Mouse (Mus musculus) layer of hippocampus, postnatal 14 days (tissue): ENCODE results near the gene Meig1. TPM values are rescaled to one million over a fixed set of nuclear protein-coding genes. Genes with fewer than 3 reads are reported as not detected.
A peak's percentile ranks its signal among the peaks of the same experiment; 100 is the strongest.
"Not testable (repeated sequence)": the region's sequence is repeated elsewhere in the genome, so short reads cannot be mapped to it uniquely, and the experiment has no call there.

ENCODE experiments used
- DNase-seq, 2 experiments: peaks; one replicate each; pipeline ENCODE4 v3.0.0; 2021 to 2022; ENCODE audit warnings: low spot score in 2 of 2, mixed read lengths in 1 of 2
- long read RNA-seq, 2 experiments: library from polyadenylated mRNA; stranded (forward); transcript quantifications; one replicate each; pipeline ENCODE4 v2.0.0; 2021
- total RNA-seq, 2 experiments: library from RNA; stranded (reverse); gene quantifications; 2 replicates each; pipeline ENCODE4 v1.2.3; 2021

Meig1 gene
- total RNA-seq, result 1 to 10 TPM; 5.5 to 5.9 TPM
- long read RNA-seq, experiment 1, partial matches to known transcripts, result 0 of 2 reads
- long read RNA-seq, experiment 1, other reads (novel, unspliced or antisense), result 1 of 2 reads
- long read RNA-seq, experiment 2, transcript Meig1-203 (3 exons, 603 nt), result major isoform, 5 of 7 reads
- long read RNA-seq, experiment 2, partial matches to known transcripts, result 0 of 7 reads
- long read RNA-seq, experiment 2, other reads (novel, unspliced or antisense), result 2 of 7 reads

DNA sequence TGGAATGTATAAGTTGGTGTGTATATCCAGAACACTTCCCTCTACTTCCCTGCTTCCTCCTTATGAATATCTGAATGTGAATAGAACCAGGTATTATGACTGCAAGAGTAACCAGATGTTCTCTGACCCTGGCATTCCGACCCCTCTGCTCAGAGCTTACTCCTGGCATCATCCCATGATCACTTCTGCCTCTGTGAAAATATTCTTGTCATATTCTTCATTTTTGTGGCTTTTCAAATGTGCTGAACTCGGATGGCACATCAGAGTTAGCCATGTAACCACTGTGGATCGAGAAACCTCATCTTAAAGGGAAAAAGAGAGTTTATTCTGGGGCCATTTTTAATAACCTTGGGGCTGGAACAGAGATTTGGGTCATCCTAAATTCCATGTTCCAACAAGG lies at the start of gene Meig1:
TSS of gene Meig1 (minus strand) at position 101 of the 400 bp plus-strand sequence.
- DNase-seq, result no peak

DNA sequence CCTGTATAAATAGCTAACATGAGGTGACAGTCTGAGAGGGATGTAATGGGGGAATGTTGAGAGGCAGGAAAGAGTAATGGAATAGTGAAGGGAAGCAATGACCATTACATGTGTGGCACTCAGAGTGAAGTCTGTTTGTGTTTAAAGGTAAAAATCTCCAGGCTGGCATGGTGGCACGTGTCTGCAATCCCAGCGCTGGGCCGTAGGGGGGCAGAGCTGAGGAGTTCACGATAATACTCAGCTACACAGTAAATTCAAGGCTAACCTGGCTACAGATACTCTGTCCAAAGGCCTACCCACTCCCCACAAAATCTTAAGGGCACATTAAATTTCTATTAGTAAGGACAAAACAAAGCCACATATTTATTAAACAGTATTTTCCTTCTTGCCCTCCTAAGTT lies 34.1 kb upstream of the Meig1 start:
- DNase-seq, result no peak

DNA sequence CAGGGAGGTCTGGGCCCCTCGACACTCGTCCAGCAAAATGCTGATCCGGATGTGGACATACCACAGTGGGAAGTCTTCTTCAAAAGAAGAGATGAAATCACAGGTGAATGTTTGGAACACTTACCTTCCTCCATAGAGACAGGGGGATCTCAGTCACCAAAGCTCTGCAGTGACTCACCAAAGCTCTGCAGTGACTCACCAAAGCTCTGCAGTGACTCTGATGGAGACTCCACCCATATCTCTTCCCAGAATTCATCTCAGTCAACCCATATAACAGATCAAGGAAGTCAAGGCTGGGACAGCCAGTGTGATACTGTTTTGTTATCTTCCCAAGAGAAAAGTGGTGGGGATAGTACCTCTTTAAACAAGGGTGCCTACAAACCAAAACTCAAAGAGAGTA lies 30.6 kb upstream of the Meig1 start:
- no peak for DNase-seq

DNA sequence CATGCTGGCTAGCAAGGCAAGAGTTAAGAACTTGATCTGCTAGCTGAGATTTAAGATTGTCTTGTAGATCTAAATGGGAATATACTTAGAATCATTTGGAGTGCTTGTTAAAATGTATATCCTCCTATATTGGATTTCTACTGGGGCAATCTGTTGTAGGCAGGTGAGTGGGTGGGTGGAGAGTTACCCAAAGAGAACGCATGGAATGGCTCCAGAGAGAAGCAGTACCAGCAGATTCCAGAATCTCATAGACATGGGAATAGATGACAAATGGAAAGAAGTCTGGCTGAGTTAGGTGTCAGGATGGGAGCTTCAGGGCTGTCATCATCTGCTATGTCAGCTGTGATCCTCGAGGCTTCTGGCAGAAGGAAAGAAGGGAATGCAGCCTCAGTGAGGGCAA lies 27.0 kb upstream of the Meig1 start:
- DNase-seq, result peak in 1 of 2 experiments; percentile 49

DNA sequence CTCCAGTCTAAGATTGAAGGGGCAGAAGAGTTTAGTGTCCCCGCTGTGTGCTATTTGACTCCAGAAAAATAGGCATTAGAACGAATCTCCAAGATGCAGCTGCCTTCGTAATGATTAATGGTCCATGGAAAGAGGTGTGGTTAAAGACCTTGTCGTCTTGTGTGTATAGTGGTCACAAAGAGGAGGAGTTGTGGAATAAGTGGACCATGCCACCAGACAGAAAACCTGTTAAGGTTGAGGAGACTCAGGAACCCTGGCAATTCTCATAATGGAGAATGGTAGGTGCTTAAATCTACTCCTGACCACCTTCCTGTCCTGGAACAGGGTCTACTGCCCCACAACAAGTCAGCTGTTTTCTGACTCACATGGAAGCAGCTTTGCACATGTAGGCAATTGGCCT lies 23.5 kb upstream of the Meig1 start:
- no peak for DNase-seq

DNA sequence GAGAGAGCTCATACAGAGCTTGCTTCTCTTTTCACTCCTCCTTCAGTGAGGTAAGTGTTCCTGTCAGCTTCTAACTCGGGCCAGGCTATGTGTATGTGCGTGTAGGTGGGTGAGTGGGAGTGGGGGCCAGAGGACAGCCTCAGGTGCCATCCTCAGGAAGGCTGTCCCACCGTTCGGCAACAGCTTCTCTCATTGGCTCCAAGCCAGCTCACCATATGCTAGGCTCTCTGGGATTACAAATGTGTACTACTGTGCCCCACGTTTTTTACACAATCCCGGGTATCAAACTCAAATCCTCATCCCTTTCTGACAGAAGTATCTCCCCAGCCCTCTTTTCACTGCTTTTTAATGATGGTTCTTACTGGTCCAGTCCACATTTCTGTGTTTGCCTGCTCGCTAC lies 21.8 kb upstream of the Meig1 start:
- no peak for DNase-seq

DNA sequence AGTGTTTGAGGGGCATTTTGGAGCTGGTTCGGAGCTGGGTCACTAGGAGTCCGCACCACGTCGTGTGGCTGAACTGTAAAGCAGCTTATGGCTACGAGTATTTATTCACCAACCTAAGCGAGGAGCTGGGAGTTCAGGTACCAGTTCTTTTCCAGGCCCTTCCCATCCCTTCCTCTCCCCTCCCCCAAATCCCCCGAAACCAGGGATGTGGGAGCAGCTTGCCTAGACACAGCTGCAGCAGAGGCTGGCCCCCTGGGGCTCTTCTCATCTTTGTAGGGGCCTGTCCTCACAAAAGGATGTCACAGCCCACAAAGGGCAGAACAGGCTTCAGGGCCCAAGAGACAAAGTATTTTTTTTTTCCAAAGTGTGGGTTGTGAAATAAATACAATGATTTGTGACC lies 15.5 kb upstream of the Meig1 start:
- no peak for DNase-seq

DNA sequence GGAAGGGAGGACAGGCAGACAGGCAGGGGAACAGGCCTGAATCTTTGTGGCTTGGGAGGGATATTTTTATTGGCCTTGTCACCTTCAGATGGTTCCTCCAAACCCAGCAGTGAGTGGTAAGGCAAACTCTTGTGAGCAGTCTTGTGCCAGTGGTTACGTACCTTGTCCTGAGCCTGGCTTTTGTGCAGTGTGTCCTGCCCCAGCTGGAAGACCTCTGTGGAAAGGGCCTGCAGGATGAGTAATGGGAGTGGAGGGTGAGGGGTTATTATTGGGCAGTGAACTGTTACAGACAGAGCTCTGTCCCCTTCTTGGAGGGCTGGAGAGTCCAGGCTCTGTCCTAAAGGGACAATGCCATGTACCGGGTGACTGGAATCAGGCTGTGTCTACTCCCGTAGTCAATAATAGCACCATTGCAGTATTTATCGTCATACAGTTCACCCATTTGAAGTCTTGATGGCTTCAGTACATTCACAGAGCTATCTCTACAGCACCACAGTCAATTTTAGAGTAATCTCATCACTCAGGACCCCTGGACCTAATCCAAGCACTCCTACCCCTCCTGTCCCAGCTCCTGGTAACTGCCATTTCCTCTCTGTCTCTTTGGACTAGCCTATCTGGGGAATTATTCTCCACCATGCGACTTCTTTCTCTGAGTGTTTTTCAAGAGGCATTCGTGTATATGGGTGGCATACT lies 13.1 kb upstream of the Meig1 start:
- DNase-seq, result no peak

DNA sequence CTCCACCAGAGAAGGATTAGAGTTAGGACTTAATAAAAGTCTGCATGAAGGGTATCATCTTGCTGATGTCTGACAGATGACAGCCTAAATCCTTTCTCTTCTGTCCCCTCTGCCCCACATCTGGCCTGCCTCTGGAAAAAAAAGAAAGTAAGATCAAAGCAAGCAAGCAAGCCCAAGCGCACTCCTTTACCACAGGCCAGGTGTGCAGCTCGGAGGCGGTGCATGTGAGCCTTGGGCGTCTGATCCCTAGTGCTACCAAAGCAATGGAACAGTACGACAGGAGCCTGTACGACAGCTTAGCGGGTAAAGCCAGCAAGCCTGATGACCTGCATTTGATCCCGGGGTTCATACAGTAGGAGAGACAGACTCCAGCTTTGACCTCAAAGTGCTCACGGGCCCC lies 8.5 kb upstream of the Meig1 start:
- no peak for DNase-seq

DNA sequence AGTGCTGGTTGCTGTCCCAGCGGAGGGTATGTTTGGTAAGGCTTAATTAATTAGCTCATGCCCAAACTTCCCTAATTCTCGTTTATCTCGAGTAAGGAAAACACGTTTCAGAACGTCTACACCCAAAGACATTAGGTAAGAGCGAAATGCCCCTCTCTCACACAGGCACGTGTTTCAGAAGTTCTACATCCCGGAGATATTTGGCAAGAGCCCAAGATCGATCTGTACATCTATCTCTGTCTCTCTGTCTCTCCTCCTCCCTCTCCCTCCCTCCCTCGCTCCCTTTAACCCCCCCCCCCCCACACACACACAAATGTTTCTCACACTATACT lies 2.1 kb upstream of the Meig1 start:
- DNase-seq, result no peak

DNA sequence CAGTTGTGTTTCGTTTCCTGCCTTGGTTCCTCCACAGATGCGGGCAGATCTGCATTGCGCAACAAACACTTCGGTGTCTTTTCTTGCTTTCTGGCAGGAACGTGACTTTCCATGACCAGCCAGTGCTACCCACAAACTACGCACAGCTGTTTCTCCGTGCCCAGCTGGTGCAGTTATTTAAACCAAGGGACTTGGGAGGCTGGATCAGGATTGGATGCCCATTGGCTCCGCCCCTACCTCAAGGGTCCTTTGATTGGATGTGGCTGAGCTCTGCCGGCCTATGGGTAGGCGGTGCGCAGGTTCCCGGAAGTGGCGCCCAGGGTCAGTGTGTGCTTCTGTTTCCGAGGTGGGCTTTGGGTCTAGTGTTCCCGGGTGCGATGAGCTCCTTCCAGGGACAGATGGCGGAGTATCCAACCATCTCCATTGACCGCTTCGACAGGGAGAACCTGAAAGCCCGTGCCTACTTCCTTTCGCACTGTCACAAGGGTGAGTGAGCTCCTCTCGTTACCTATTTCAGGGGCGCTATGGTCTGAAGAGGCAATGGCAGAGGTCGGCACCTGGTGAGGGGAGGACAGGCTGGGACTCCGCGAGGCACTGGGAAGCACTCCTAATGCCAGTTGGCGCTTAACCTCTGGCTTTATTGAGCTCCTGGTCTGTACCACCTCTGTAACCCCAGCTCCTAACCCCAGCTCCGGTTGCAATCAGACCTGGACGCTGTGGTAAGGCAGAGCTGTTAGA lies 1.6 kb upstream of the Meig1 start, which contains the start of gene Dclre1c:
TSS of gene Dclre1c (plus strand) at position 291 of the 738 bp plus-strand sequence.
- peak; percentile 82 to 92 for DNase-seq

DNA sequence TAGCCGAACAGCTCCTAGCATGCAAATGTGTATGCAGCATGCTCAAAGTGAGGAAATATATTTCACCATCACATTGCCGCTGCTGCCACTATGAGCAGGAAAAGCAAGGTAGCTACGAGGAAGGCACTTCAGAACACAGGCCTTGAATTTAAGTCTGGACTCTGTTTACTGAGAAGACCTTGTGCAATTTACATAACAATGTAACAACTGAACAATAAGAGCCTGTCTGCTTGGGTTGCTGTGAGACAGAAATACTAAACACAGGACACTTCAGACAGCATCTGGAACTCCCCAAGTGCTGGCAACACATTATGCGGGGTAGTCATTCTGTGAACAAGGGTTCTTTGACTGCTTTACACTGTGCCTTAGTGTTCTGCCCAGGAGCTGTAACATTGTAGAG lies 2.3 kb downstream of the Meig1 start:
- no peak for DNase-seq

DNA sequence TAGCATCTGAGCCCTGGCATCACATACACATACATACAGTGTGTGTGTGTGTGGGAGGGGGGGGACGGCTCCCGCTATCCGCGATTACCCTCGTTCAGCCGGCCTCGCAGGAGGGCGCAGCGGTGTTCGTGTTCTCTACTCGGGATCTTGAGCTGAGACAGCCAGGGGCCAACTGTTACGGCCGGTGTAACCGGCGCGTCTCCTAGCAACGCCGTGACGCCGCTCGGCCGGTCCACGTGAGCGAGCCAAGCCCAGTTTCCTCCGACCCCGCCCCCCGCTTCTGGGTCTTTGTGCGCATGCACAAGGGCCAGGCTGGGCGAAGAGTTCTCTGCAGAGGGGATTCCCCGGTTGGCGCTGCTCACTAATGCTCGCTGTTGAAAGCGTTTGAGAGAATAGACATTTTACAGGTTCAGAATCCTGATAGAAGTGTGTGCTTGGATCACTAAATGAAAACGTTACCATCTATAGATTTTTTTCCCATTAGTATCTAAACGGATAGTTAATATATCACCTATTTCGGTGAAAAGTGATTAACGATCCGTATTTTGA lies 3.5 kb downstream of the Meig1 start:
- DNase-seq, result peak; percentile 92 to 95

DNA sequence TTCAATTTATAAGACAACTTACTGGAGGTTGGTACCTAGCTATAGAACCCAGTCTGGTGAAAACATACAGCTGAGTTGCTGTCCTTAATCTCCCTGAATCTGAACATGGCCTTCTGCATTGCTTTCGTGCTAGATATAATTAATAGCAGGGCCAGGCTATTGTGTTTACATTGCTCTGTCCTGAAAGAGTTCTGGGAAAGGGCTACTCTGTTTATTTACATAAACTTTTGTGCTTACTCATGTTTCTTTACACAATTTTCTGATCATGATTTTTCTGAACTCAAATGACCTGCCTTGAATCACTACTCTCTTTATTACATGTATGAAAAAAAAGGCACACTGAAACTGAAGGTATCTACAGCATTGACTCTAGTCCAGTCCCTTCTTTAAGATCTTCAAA lies 6.8 kb downstream of the Meig1 start:
- DNase-seq, result no peak

DNA sequence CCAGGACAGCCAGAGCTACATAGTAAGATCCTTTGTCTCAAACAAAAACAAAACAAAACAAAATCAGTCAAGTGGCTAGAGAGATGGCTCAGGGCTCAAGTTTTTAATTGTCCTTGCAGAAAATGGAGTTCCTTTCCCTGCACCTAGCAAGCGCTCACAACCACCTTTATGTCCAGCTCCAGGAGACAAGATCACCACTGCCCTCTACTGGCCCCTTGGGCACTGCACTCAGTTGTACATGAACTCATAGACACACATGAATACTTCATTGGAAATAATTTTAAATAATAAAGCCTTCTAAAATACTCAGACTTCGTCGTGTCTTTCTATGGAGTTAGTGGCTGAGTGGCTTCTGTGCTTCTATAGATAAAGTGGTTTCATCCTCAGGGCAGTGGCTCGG lies 8.2 kb downstream of the Meig1 start:
- DNase-seq, result peak; percentile 47 to 72

DNA sequence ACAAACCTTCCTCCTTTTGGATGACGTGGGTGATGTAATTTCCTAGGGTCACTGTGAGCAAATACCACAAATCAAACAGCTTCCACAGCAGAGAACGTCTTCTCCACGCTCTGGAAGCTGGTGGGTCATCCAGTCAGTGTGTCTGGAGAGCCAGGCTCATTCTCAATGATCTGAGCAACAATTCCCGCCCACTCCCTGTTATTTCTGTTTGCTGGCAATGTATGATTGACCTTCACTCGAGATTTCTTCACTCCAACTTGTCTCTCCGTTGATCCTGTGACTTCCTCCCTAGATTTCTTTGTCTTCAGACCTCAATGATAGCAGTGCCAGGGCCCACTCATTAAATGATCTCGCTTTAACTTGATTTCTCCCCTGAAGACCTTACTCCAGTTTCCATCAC lies 14.7 kb downstream of the Meig1 start:
- DNase-seq, result no peak

DNA sequence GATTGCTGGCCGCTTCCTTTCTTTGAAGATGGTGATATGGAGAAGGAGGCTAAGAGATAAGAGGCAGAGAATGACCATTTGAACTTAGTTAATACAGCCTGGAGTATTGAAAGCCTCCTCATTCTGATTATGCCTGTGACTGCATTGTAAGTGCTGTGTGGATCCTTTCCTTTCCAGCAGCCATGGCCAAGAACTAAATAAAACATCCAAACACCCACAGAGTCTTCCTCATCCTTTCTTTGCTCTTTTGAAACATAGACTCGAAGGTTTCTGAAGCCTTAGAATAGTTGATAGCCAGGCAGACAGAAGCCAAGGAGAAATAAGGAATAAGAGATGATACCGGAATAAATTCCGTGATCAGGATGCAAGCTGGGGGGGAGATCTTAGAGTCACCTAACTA lies 16.5 kb downstream of the Meig1 start:
- no peak for DNase-seq

DNA sequence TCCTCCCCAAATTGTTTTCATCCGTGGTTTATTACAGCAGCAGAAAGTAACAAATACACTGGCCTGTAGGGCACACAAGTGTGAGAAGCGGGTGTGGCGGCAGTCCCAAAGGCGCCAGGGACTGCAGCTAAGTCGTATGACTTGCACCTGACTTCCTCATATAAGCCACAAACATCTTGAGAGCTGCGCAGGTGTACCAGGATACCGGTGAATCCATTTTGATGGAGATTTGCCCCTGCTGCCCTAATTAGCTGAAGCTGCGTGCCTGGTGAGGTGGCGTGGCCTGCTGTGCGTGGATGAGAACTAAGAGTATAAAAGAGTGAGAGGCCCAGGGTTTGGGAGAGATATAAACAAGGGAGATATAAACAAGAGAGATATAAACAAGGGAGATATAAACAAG lies 25.3 kb downstream of the Meig1 start, which contains the start of gene Olah:
TSS of gene Olah (minus strand) at position 101 of the 400 bp plus-strand sequence.
- not testable (repeated sequence) for DNase-seq

DNA sequence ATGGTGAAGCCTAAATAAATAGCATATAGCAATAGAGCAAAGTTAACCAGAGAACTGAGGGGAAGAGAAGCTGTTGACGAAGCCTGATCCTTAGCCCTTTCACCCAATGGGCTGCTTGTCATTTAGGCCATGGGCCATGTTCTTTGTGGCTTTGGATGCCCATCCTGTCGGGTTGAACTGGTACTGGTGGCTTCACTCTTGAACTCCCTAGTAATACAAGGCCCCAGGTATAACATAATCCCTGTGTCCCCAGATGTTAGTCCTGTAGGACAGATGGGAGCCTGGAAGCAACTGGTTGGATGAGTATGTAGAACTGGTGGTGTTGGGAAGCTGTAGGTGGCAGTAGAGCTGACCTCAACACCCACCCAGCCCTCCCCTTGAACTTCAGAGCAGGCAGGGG lies 30.5 kb downstream of the Meig1 start:
- DNase-seq, result no peak

DNA sequence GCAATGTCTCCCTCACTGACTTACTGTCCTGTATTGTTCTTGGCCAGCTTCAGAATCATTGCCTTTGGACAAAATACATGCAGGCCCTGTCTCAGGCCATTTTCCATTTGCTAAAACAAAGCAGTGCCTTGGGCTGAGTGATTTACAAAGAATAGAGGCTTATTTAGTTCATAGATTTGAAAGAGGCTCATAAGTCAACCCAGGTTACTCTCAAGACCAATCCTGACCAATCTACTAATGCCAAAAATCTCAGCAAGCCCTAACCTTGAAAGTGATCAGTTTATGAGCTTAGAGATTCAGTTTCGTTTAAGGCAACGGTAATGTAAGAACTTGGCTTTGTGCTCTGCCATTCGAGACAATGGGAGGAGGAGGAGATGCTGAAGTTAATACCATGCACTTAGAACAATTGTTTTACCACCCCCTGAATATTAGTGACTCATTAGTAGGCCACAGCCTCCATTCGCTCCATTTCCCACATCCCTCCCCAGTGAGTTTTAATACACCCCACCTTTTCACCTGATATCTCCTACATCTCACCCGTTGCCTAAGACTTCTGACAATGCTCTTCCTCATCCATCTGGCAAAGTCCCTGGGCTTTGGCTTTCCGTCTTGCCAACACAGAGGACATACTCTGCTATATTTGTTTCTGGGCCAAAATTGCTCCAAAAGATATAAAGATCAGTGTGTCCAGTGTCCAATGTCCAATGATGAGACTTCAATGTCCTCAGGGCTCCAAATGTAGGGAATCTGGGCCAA lies 35.2 kb downstream of the Meig1 start:
- DNase-seq, result no peak

DNA sequence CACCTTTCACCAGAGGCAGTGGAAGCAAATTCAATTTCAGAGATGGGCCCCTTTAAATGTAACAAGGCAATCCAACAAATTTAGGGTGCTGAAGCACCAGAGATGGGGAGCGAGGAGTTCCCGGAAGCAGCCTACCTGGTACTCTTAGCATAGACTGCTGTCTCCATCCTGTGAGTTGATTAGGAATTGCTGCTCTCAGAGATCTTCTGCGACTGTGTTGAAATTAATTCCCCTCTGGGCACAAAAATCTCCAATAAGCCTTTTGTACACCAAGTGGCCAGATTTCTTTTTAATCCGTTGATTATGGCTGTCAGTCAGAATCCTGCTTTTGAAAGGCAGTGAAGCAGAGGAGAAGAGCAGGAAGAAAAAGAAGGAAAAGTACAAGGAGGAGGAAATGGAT lies 57.3 kb downstream of the Meig1 start:
- DNase-seq, result no peak
